Mouse (Mus musculus) stomach, embryonic 14.5 days (tissue): Measurements from ENCODE around the gene Eno2. TPM values are rescaled to one million over a fixed set of nuclear protein-coding genes. Genes with fewer than 3 reads are reported as not detected.
A peak's percentile ranks its signal among the peaks of the same experiment; 100 is the strongest.

Source experiments
- microRNA counts: library from miRNA; unstranded; fragments of <30 nt; microRNA quantifications from one replicate; lab custom pipeline; 2016
- microRNA-seq: library from miRNA; unstranded; fragments of <30 nt; microRNA quantifications from one replicate; pipeline ENCODE4, GENCODE M21; 2016
- polyA plus RNA-seq: library from polyadenylated mRNA; unstranded; fragments of >200 nt; fragmentation: Nextera tagmentation; extraction: Ambion mirVana; gene quantifications from 2 replicates; pipeline ENCODE4 v1.2.1, GENCODE M21; 2014

Gene Eno2
- polyA plus RNA-seq, 1 experiment from 2014 or later: 9.7 TPM

MicroRNA genes within 50 kb of the gene (microRNA counts, 519-probe panel; counts per million panel counts)
- microRNA mmu-miR-141 (lab: Ali Mortazavi, UCI): 3,374 counts per million, percentile 65 among the panel's probes with 10 or more counts
- microRNA mmu-miR-200c (lab: Ali Mortazavi, UCI): 4,572 counts per million, percentile 90 among the panel's probes with 10 or more counts

Small RNAs within 50 kb of the gene (microRNA-seq; reads per million reads assigned to microRNA genes)
- 2,082 reads per million, percentile 81 among the genes with 10 or more reads in this experiment for gene Mir141
- 14,557 reads per million, percentile 96 among the genes with 10 or more reads in this experiment for gene Mir200c

Other genes starting within 250 kb of the Eno2 start
- gene C1s1, start 227.3 kb downstream of the Eno2 start, polyA plus RNA-seq: 2.0 and 2.9 TPM in 2 replicates
- gene C1rb, start 199.4 kb downstream of the Eno2 start, polyA plus RNA-seq: not detected in 2 replicates
- gene C1s2, start 133.6 kb downstream of the Eno2 start, polyA plus RNA-seq: not detected in 2 replicates
- 58.6 and 60.0 TPM in 2 replicates for gene Lpcat3, start 106.6 kb downstream of the Eno2 start, polyA plus RNA-seq
- 201 and 205 TPM in 2 replicates for gene Emg1, start 57.5 kb downstream of the Eno2 start, polyA plus RNA-seq
- gene Phb2, start 57.3 kb downstream of the Eno2 start, polyA plus RNA-seq: 290 and 305 TPM in 2 replicates
- gene Ptpn6, start 31.0 kb downstream of the Eno2 start, polyA plus RNA-seq: 13.7 and 15.3 TPM in 2 replicates
- gene Grcc10, start 28.3 kb downstream of the Eno2 start, polyA plus RNA-seq: 445 and 505 TPM in 2 replicates
- gene Gm45234, start 13.7 kb downstream of the Eno2 start, polyA plus RNA-seq: not detected in 2 replicates
- gene Atn1, start 13.1 kb downstream of the Eno2 start, polyA plus RNA-seq: 15.0 and 18.5 TPM in 2 replicates
- gene Lrrc23, start 10.1 kb upstream of the Eno2 start, polyA plus RNA-seq: 0.32 and 0.35 TPM in 2 replicates
- gene Spsb2, start 39.0 kb upstream of the Eno2 start, polyA plus RNA-seq: 7.4 and 8.0 TPM in 2 replicates
- 844 and 872 TPM in 2 replicates for gene Tpi1, start 44.6 kb upstream of the Eno2 start, polyA plus RNA-seq
- 121 and 123 TPM in 2 replicates for gene Usp5, start 59.8 kb upstream of the Eno2 start, polyA plus RNA-seq
- gene Cdca3, start 59.9 kb upstream of the Eno2 start, polyA plus RNA-seq: 151 and 163 TPM in 2 replicates
- 1.4 and 1.5 TPM in 2 replicates for gene Gnb3, start 70.6 kb upstream of the Eno2 start, polyA plus RNA-seq
- 43.2 and 43.9 TPM in 2 replicates for gene P3h3, start 88.1 kb upstream of the Eno2 start, polyA plus RNA-seq
- gene Gpr162, start 94.3 kb upstream of the Eno2 start, polyA plus RNA-seq: 0.91 and 1.0 TPM in 2 replicates
- gene Cd4, start 118.5 kb upstream of the Eno2 start, polyA plus RNA-seq: 0.28 and 0.43 TPM in 2 replicates
- gene Lag3, start 142.0 kb upstream of the Eno2 start, polyA plus RNA-seq: 1.3 and 1.5 TPM in 2 replicates
- 320 TPM in 2 replicates for gene Ptms, start 150.4 kb upstream of the Eno2 start, polyA plus RNA-seq
- gene Mlf2, start 161.7 kb upstream of the Eno2 start, polyA plus RNA-seq: 341 and 354 TPM in 2 replicates
- 139 and 141 TPM in 2 replicates for gene Cops7a, start 195.9 kb upstream of the Eno2 start, polyA plus RNA-seq
- gene Pianp, start 227.0 kb upstream of the Eno2 start, polyA plus RNA-seq: 4.4 and 6.0 TPM in 2 replicates
- gene Zfp384, start 239.5 kb upstream of the Eno2 start, polyA plus RNA-seq: 15.1 and 15.7 TPM in 2 replicates